Mouse (Mus musculus): ENCODE measurements around the gene Gm7534.

DNA sequence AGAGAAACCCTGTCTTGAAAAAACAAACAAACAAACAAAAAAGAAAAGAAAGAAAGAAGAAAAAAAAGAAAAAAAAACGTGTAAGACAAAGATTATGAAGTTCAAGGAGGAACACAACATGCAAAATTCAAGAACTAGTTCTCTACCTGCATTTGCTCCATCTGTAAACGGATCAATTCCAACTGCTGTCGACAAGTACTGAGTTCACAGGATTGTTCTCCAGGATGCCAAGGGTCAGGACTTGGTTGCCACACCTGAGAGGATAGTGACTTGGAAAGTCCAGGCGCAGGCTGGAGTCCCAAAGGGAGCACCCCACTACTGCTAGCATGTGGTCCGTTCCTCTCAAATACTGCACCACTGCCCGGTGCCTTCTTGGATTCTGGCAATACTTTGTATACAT is 47.3 kb downstream of the Gm7534 start:
- TF ChIP-seq POLR2A (IDR thresholded peaks at IDR 0.05; ENCODE audit: borderline replicate concordance, extremely low read depth, low read depth, low read length) (no peak), CTCF (IDR thresholded peaks at IDR 0.05; ENCODE audit: insufficient read depth, low read length) (no peak)

Measured in lung, adult 2 months (tissue).